Mouse (Mus musculus) urinary bladder, postnatal 14 days (tissue): ENCODE data around the gene Bdh1.
A peak's percentile ranks its signal among the peaks of the same experiment; 100 is the strongest.
"Not testable (repeated sequence)": the region's sequence is repeated elsewhere in the genome, so short reads cannot be mapped to it uniquely, and the experiment has no call there.

Source experiments
- DNase-seq: peaks from one replicate; pipeline ENCODE4 v3.0.0; 2021; ENCODE audit warnings: low spot score

Gene Bdh1

GRCm38 (mm10) chr16:31464953-31465352, 42.9 kb downstream of the Bdh1 start:
- no peak for DNase-seq

GRCm38 (mm10) chr16:31465630-31466029, 43.5 kb downstream of the Bdh1 start:
- peak; percentile 52 for DNase-seq

GRCm38 (mm10) chr16:31466106-31466505, 44.0 kb downstream of the Bdh1 start:
- no peak for DNase-seq

- not testable (repeated sequence) for DNase-seq
Observed at GRCm38 (mm10) chr16:31470819-31471218, 48.7 kb downstream of the Bdh1 start.

GRCm38 (mm10) chr16:31471994-31472393, 49.9 kb downstream of the Bdh1 start:
- DNase-seq = no peak

GRCm38 (mm10) chr16:31473226-31473625, 51.1 kb downstream of the Bdh1 start:
- DNase-seq = no peak

GRCm38 (mm10) chr16:31475123-31475968, 53.3 kb downstream of the Bdh1 start:
- no peak for DNase-seq

GRCm38 (mm10) chr16:31476872-31477603, 55.0 kb downstream of the Bdh1 start:
- no peak for DNase-seq

GRCm38 (mm10) chr16:31485336-31485735, 63.3 kb downstream of the Bdh1 start:
- no peak for DNase-seq

GRCm38 (mm10) chr16:31487266-31487665, 65.2 kb downstream of the Bdh1 start:
- no peak for DNase-seq

GRCm38 (mm10) chr16:31489096-31489495, 67.0 kb downstream of the Bdh1 start:
- DNase-seq = no peak

GRCm38 (mm10) chr16:31490967-31491366, 68.9 kb downstream of the Bdh1 start:
- no peak for DNase-seq

- DNase-seq = peak; percentile 64
Observed at GRCm38 (mm10) chr16:31492921-31493549, 71.0 kb downstream of the Bdh1 start.

GRCm38 (mm10) chr16:31493550-31493965, 71.5 kb downstream of the Bdh1 start:
- DNase-seq = no peak

- DNase-seq = no peak
Observed at GRCm38 (mm10) chr16:31493991-31494390, 71.9 kb downstream of the Bdh1 start.

GRCm38 (mm10) chr16:31495356-31495755, 73.3 kb downstream of the Bdh1 start:
- DNase-seq = no peak

- no peak for DNase-seq
Observed at GRCm38 (mm10) chr16:31495769-31496168, 73.7 kb downstream of the Bdh1 start.

- DNase-seq = no peak
Observed at GRCm38 (mm10) chr16:31498336-31498735, 76.3 kb downstream of the Bdh1 start.

- no peak for DNase-seq
Observed at GRCm38 (mm10) chr16:31499021-31499420, 76.9 kb downstream of the Bdh1 start.

- no peak for DNase-seq
Observed at GRCm38 (mm10) chr16:31499681-31500310, 77.7 kb downstream of the Bdh1 start.

GRCm38 (mm10) chr16:31500532-31500931, 78.5 kb downstream of the Bdh1 start:
- DNase-seq = no peak
